Mouse (Mus musculus) R1 (cell line): Measurements from ENCODE around the gene Plxna3.
A peak's percentile ranks its signal among the peaks of the same experiment; 100 is the strongest.

ENCODE experiments used
- DNase-seq: peaks from one replicate; pipeline ENCODE4 v3.0.0-alpha.2; 2018; ENCODE audit warnings: low read depth, low spot score

Gene Plxna3

GRCm38 (mm10) chrX:74367512-74367911, 38.6 kb downstream of the Plxna3 start:
- no peak for DNase-seq

GRCm38 (mm10) chrX:74368209-74368909, 39.5 kb downstream of the Plxna3 start:
- peak; percentile 67 for DNase-seq

- peak; percentile 94 for DNase-seq
Measured at GRCm38 (mm10) chrX:74372888-74373549, 44.2 kb downstream of the Plxna3 start, which contains the start of the genes Ubl4a and Slc10a3. Ubl4a (minus strand) TSS chrX:74373218. Slc10a3 (minus strand) TSS chrX:74373349.

GRCm38 (mm10) chrX:74384451-74384850, 55.6 kb downstream of the Plxna3 start:
- no peak for DNase-seq

- DNase-seq = no peak
Measured at GRCm38 (mm10) chrX:74388153-74388552, 59.3 kb downstream of the Plxna3 start.

- DNase-seq = peak; percentile 92
Measured at GRCm38 (mm10) chrX:74392535-74393443, 63.9 kb downstream of the Plxna3 start, which contains the start of the genes Fam3a and Ikbkg. Fam3a (minus strand) TSS chrX:74393272. Ikbkg (plus strand) TSS chrX:74393290.
